Mouse (Mus musculus) right cerebral cortex, adult 18-20 months (tissue): ENCODE data around the gene 2610507B11Rik.
A peak's percentile ranks its signal among the peaks of the same experiment; 100 is the strongest.

Experiments
- DNase-seq: peaks from one replicate; pipeline ENCODE4 v3.0.0; 2022; ENCODE audit warnings: mixed read lengths

Gene 2610507B11Rik

DNA sequence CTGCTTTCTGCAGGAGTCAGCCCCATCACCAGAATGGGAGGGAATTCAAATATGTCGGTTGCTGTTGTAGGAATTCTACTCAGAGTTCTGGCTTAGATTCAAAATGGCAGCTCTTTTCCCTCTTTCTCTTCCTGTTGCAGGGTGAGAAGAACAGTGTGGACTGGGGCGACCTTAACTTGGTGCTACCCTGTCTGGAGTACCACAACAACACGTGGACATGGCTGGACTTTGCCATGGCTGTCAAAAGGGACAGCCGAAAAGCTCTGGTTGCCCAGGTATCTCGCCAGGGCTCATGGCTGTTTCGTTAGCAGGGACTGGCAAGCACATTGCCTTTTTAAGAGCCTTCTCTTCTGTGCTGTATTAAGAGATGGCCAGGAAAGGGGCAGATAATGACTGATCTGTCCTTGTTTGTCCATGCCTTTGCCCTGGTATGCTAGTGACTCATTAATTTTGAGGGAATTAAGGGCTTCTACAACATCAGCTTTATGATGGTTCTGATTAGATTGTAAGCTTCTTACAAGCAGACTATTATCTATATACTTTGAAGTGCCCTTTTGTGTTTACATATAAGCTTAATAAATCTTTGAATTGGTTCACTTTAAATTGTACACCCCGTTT lies 27.7 kb downstream of the 2610507B11Rik start:
- no peak for DNase-seq

DNA sequence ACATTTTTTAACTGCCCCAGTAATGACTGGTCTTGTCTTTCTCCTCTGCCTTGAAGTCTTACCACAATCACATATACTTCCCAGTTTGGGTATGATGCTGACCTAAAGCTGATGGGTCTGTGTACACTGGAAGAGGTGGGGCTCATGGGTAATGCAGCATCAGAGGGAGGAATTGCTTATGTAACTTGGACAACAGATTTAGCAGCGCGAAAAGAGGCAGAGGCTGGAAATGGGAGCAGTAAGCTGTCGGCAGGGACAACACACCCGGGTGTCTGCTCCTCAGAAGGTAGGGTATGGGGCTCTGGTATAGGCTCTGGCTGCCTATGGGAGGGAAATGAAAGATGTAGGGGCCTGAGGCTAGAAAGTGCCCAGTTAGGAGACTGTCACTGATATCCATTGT lies 29.1 kb downstream of the 2610507B11Rik start, which contains the start of gene BC030499:
Gene BC030499, plus strand, starts transcription at position 188 of the 400 bp plus-strand sequence.
- peak; percentile 65 for DNase-seq

DNA sequence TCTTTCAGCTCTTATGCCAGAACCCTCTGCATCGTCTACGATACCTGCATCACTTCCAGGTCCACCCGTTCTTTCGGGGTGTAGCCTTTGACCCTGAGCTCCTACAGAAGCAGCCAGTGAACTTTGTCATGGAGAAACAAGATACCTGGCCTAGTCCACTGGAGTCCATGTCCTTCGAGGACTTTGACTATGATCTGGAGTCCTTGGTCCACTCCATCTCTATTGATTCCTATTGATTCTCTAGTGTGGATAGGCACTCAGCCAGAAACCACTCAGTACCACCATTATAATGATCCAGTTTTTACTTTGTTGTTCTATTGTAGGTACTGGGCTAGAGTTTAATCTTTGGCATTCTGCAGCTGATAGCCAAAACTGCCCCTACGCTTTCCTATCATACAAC lies 33.0 kb downstream of the 2610507B11Rik start:
- DNase-seq: no peak

DNA sequence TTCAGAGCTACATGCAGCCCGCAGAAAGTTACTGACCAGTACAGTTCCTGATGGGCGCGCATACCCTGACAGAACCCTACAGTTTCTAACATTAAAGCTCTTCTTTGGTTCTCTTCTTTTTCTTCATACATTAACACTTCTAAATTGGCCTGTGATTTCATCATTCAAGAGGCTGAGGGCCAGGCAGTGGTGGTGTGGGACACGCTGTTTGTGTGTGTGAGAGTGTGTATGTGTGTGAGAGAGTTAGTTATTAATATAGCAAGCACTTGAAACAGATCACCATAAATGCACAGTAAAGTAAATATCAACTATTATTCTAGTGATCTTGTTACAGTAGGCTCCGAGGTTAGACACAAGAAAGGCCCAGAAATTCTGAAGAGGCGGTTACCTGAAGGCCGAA lies 39.4 kb downstream of the 2610507B11Rik start:
- no peak for DNase-seq

DNA sequence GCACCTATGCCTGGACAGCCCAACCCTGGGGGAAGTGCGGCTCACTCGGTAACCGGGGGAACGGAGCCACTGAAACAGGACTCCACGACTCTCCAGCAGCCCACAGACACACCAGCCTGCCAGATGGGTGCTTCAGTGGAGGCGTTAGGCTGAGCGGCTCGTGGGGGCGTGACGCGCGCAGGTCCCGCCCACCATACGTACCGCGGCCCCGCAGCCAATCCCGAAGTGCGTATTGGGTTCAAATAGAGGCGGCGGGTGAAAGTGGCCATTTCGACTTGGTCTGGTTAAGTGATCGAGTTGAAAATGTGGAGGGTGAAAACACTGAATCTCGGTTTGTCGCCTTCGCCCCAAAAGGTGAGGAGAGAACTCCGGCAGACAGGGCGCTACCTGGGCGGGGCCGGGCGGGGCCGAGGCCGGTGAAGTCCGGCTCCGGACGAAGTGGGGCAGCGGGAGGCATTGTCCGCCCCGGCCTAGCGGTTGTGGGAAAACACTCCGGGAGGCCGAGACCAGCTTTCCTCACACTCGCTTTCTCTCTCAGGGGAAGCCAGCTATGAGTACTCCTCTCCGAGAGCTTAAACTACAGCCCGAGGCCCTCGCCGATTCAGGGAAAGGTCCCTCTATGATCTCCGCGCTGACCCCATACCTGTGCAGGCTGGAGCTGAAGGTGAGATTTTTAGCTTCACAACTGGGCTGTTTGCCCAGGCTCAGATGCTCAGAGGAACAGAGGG lies 40.0 kb downstream of the 2610507B11Rik start, which contains the start of gene Spag5:
Gene Spag5, plus strand, starts transcription at position 173 of the 728 bp plus-strand sequence.
- peak; percentile 94 for DNase-seq

DNA sequence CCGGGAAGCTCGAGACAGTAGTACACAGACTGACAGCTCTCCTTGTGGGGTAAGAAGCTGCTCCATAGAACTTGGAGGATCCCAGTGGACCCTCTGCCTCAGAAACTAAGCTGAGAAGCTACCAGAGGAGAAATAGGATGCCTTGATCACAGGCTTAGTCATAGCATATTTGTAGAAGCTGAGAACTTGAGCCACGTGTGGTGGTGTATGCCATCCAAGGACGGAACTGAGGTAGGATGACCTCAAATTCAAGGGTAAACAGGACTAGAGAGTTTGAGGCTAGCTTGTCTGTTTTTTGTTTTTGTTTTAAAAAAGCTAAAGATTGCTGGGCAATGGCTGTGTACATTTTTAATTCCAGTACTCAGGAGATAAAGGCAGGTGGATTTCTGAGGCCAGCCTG lies 43.7 kb downstream of the 2610507B11Rik start:
- no peak for DNase-seq

DNA sequence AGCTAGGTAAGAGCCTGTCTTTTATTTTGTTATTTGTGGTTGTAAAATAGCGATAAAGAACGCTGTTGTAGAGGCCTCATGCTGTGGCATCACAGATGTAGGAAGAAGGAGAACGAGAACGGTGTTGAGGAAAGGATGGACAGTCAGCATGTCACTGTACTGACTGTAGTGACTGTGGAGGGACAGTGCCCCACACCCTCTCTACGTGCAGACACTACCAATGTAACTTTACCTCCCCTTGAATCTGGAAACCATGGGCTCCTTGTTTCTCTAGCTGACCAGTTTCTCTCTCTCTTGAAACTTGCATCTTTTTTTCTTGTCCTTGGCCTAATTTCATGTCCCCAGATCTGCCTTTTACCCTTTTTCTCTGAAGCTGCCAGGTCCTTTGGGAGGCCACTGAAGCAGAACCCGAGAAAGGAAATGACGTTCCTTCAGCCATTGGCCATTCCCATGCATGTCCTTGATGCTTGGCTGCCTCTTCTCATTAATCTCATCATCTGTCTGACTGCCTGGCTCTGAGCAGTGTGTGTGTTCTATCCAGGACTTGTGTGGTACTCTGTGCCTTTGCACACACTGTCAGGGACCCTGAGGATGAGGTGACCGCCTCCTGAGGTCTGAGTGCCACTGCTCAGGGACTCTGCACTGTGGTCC lies 49.4 kb downstream of the 2610507B11Rik start:
- DNase-seq: no peak

DNA sequence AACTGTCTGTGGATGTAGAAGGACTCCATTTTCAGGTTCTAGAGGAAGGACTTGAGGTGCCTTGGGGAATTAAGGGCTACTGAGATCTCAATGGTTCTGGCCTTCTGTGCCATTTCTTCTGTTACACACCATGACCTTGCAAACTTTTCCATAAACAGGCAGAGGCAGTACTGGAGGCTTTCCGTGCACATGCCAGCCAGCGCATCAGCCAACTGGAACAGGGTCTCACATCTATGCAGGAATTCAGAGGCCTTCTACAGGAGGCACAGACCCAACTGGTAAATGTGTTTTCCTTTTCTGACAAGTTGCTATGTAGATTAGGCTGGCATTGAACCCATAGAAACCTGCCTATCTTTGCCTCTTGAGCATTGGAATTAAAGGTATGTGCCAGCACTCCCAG lies 52.1 kb downstream of the 2610507B11Rik start:
- no peak for DNase-seq

DNA sequence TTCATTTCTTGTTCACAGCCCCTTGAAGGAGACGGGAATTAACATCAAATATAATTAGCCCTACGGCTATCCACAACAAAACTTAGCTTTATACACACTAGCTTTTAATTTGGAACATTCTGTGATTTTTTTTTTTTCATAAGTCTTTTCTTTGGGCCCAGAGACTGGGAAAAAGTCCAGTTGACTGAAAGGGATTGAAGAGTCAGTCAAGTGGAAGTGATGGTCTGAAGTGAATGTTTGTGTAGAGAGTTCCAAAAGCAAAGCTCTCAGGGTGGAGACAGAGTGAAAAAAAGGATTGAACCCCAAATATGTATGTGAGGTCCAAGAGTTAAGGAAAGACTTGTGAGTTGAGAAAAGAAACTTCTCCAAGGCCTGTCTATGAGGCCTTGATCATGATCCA lies 56.9 kb downstream of the 2610507B11Rik start:
- DNase-seq: no peak

DNA sequence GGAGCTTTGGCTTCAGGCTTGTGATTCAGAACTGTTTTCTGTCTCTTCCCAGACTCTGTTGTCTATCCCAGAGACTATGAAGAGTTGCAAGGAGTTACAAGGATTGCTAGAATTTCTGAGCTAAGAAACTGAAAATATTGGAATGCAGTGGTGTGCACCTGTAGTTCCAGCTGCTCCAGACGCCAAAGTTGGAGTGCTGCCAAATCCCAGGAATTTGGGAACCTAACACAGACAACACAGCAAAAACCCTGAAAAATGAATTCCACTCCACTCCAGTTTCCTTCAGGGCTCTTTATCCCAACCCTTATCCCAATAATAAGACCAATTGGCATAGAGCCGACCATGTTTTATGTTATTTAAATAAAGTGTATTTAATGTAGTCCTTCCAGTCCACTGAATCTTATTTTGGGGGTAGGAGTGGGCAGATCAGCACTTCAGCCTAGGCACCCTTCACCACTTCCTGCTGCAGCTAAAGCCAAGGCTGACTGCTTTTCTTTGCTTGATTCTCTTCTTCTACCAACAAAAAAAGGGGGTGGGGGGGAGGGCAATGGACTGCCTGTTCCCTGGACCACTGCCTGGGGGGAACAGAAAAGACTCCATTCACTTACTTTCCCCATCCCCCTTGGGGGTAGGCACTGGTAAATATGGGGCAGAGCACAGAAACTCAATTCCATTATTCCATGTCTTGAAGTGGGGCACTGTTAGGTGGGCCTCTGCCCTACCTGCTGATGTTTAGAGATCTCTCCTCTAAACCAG lies 60.7 kb downstream of the 2610507B11Rik start:
- no peak for DNase-seq

DNA sequence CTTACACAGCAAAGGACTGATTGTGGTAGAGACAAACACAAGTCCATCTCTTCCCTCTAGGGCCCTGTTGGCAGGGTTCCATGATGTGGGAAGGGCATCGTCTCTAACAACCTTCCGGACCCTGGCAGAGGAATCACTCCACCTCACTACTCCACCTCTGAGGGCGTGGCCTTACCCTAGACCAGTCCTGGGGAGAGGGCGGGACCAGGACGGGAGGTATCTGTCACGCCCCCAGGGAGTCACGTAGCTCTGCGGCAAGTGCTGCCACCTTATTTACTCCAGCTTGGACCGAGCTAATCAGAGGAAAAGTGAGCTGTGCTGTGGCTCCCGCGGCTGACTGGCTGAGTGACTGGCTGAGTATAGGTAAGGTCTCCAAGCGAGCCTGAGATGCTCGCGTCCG lies 61.3 kb downstream of the 2610507B11Rik start, which contains the start of gene Aldoc:
Gene Aldoc, plus strand, starts transcription at position 109 of the 400 bp plus-strand sequence.
- peak; percentile 91 for DNase-seq

DNA sequence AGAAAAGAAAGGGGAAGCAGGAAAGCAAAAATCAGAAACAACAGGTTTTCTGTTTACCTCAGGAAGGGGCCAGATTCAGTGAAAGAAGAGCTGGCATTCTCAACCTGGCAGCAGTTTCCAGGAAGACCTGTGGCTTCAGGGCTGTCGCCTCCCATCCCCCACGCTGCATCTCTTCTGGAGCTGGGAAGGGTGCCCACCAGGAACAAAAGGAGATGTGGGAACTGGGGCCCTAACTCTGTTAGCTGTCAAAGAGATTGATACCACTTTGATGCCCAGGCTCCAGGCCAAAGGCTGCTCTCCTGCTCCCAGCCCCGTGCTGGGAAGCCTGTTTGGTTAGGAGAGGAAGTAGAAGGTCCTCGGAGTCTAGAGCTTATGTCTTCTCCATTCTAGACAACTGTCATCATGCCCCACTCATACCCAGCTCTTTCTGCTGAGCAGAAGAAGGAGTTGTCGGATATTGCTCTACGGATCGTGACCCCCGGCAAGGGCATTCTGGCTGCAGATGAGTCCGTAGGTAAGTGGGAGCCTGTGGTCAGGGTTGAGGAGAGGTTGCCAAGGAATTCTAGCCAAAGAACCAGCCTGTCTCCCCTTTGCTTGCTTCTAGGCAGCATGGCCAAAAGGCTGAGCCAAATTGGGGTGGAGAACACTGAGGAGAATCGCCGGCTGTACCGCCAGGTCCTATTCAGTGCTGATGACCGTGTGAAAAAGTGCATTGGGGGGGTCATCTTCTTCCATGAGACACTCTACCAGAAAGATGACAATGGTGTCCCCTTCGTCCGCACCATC lies 62.6 kb downstream of the 2610507B11Rik start:
- no peak for DNase-seq

DNA sequence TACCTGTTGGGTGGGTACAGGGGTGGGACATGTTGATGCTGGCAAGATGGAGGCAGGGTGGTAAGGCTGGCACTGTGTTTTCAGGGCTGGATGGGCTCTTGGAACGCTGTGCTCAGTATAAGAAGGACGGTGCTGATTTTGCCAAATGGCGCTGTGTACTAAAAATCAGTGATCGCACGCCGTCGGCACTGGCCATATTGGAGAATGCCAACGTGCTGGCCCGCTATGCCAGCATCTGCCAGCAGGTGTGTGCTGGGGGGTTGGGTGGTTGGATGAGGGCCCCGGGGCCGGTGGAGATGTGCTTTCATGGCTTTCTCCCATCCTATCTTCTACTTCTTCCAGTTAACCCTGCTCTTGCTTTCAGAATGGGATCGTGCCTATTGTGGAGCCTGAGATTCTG lies 63.4 kb downstream of the 2610507B11Rik start:
- DNase-seq: no peak

DNA sequence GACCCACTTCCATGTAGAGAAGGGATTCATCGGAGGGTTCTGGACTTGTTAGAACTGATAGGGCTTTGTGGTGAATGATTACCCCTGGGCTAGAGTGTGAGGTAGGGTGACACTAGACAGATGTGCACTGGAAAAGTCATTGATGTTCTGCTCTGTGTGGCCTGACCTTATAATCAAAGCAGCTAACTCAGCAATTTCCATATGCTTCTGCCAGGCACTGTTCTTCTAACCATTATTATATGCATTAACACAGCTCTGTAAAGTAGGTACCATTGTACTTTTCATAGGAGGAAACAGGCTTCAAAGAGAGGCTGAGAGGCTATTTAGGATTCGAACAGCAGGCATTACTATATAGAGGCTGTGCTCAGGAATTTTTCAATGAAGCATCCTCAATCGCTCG lies 65.7 kb downstream of the 2610507B11Rik start:
- DNase-seq: no peak

DNA sequence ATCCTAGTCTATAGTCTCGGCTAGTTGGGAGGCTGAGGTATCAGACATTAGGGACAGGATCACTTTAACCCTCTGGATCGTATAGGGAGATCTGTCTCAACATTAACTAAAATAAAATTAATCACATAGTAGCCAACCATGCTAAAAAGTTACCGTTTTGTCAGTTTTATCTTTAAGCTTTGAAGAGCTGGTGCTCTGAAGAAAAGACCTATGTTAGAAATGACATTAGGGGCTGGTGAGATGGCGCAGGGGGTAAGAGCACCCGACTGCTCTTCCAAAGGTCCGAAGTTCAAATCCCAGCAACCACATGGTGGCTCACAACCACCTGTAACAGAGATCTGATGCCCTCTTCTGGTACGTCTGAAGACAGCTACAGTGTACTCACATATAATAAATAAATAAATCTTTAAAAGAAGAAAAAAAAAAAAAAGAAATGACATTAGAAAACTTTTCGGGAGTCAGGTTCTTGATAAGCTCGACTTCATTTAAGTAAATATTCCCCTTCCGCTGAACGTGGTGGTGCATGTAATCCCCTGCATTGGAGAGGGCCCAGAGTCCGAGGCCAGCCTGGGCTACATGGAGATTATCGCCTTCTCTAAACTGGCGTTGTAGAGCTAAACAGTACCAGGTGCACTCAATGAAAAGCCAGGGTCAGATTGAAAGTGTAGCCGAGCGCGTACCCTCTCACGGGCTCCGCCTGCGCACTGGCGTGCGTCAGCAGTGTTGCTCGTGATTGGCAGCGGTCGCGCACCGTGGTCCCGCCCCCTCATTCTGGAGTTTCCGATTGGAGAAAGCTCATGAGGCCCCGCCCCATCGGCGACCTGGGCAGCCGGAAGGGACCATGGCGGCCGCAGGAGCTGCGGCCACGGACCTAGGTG lies 66.3 kb downstream of the 2610507B11Rik start, which contains the start of gene Pigs:
Gene Pigs, plus strand, starts transcription at position 782 of the 878 bp plus-strand sequence.
- DNase-seq: peak; percentile 96

DNA sequence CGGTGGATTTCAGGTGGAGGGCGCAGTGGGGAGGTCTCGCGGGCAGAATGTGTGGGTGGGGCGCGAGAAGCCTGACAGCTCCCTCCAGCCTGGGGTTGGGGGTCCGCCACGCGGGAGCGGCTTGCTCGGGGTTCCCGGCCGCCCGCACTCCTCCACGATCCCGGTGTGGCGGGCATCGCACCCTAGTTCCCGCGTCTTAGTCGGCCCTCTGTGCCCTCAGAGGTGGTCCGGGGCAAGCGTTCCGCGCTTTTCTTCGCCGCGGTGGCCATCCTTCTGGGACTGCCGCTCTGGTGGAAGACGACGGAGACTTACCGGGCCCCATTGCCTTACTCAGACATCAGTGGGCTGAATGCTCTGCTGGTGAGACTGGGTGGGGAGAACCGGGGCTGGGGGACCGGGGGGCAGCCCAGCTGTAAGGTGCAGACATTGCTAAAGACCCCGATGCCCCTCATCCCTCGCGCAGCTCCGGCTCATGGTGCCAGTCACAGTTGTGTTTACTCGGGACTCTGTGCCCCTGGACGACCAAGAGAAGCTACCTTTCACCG lies 67.0 kb downstream of the 2610507B11Rik start:
- no peak for DNase-seq

DNA sequence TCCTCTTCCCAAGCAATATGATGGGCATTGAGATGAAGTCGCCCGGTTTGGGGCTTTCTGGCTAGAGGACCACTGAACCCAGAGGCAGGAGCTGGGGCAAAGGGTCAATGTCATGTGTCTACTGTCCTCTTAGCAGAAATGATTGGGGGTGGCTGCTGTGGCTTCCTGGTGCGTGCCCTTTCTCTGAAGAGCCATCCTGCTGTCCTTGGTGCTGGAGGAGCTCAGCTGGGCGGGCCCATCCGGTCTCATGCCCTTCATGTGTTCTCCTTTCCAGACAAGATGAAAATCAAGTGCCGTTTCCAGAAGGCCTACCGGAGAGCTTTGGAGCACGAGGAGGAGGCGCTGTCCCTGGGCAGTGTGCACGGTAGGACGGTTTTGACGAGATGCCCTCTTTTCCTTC lies 71.1 kb downstream of the 2610507B11Rik start:
- DNase-seq: no peak

DNA sequence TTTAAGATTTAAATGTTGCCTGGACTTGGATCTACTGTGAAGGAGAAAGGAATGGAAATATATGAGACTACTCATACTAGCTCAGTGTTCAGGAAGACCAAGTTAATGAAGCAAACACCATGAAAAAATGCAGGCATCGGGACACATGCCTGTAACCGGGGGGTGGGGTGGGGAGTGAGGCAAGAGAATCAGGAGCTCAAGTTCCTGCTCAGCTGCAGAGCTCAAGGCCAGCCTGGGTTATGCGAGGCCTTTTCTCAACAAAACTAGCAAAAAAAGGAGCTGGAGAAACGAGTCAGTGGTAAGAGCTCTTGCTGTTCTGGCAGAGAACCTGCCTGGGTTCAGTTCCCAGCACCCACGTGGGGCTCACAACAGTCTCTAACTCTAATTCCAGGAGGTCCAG lies 72.4 kb downstream of the 2610507B11Rik start:
- DNase-seq: no peak

DNA sequence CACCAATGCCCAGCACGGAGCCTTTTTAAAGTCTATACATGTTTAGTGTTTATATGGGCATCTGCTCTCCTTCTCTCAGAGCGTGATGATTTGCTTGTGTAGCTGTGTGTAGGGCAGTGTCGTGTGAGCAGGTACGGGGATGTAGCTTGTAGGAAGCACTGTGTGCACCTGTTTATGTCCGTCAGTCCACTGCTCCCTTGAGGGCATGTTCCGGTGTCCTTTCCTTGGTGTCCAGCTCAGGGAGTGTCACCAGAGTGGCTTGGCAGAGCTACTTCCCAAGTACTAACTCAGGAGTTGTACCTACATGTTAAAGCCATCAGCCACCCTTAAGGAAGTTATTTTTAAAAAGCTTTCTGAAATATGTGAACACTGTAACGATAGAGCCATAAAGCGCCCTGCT lies 75.5 kb downstream of the 2610507B11Rik start:
- DNase-seq: no peak
